Mouse (Mus musculus): Measurements from ENCODE around the gene Gna11.

DNA sequence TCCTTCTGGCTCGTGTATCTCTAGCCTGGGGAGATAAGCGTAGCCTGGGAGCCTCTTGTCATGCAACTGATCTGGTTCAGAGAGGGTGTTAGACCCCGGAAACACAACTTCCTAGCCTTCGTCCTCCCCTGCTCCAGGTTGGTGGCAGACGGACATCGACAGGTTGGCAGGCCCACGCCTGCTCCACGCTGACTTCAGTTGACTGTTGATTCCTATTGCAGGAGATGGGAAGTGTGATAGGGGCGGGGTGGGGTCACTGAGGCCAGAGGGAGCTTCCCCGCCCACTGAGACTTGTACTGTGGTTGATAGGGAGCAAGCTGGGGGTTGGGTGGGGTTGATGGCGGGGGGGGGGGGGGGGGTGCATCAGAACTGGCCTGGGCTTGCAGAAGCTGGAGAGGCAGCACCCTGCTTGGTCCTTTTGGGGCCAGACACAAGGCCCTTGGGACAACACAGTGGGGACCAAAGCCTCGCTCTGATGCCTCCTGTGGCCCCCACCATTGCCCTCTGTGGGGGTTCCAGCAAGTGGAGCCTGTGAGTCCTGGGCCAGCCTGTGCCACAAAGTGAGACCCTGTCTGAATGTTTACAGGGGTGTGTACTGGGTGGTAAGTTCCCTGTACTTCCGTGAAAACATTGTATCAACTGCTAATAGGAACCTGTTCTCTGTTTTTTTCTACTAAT is 19.8 kb downstream of the Gna11 start:
- TF ChIP-seq HCFC1 (IDR thresholded peaks at IDR 0.05; ENCODE audit: borderline replicate concordance, insufficient read depth, low read length) (no peak), CHD2 (IDR thresholded peaks at IDR 0.05; ENCODE audit: low read depth, low read length) (no peak)
